Mouse (Mus musculus) midbrain, embryonic 12.5 days (tissue): ENCODE measurements around the gene Cntrob. TPM values are rescaled to one million over a fixed set of nuclear protein-coding genes. Genes with fewer than 3 reads are reported as not detected.

Experiments
- ATAC-seq: fragments of 200-750 bp; cut with Nextera tagmentation; 2 replicates; pipeline ENCODE4 v1.8.0; 2017; ENCODE audit warnings: low read depth, moderate TSS enrichment, moderate library complexity; ENCODE audit not compliant: low FRiP score
- H3K27ac ChIP-seq: fragments of 300-500 bp; sonication (generic); replicated peaks from 2 replicates; pipeline ENCODE4 v1.5.1; 2016; ENCODE audit warnings: mild to moderate bottlenecking
- H3K27me3 ChIP-seq: fragments of 300-500 bp; sonication (generic); 2 replicates; pipeline ENCODE4 v1.6.1; 2016; ENCODE audit warnings: mild to moderate bottlenecking
- H3K36me3 ChIP-seq: fragments of 300-500 bp; sonication (generic); 2 replicates; pipeline ENCODE4 v1.6.1; 2016
- H3K4me1 ChIP-seq: fragments of 300-500 bp; sonication (generic); 2 replicates; pipeline ENCODE4 v1.6.1; 2016
- H3K4me2 ChIP-seq: fragments of 300-500 bp; sonication (generic); replicated peaks from 2 replicates; pipeline ENCODE4 v1.6.1; 2016; ENCODE audit warnings: mild to moderate bottlenecking, moderate library complexity
- H3K4me3 ChIP-seq: fragments of 300-500 bp; sonication (generic); 2 replicates; pipeline ENCODE4 v1.5.1; 2016; ENCODE audit warnings: mild to moderate bottlenecking
- H3K9ac ChIP-seq: fragments of 300-500 bp; sonication (generic); replicated peaks from 2 replicates; pipeline ENCODE4 v1.6.1; 2016; ENCODE audit warnings: mild to moderate bottlenecking, moderate library complexity
- H3K9me3 ChIP-seq: fragments of 300-500 bp; sonication (generic); 2 replicates; pipeline ENCODE4 v1.6.1; 2016; ENCODE audit warnings: mild to moderate bottlenecking
- WGBS: fragments of 180-500 bp; shearing (Covaris S2); methylation state at CpG from one replicate; pipeline ENCODE4 v1.1.7; 2016; 5-methylcytosine and 5-hydroxymethylcytosine counted together
- polyA plus RNA-seq: library from polyadenylated mRNA; unstranded; fragments of >200 nt; fragmentation: Nextera tagmentation; extraction: Ambion mirVana; gene quantifications from 2 replicates; pipeline ENCODE4 v1.2.1, GENCODE M21; 2016

Cntrob gene
- 40.1 and 45.6 TPM in 2 replicates for polyA plus RNA-seq

DNA sequence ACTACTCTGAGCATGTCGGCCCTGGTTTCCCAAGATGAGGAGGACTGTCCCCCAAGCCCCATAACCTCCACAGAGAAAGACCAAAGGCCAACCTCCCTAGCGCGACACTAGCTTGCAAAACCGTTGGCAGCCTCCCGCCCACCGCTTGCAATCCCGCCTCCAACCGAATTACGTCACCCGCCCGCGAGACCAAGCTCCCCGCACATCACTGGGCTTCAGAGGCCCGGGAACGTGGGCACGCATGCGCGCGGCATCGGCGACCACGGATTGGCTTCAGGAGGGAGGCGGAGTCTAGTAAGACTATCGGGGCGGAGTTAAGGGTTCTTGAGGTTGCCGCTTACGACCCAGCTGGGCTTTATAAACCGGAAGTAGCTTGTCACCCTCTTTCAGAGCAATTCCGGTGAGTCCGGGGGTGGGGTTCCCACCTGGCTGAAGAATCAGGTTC is at the start of gene Cntrob, which contains the start of gene Trappc1:
Gene Cntrob, minus strand, starts transcription at position 109 of the 445 bp plus-strand sequence.
Gene Trappc1, plus strand, starts transcription at position 314 of the 445 bp plus-strand sequence.
- WGBS, result under 1% methylated on average over 30 of the region's 30 CpGs
- ATAC-seq, result peak; percentile 90
- Histone ChIP-seq H3K27me3 (peaks cover 24% of the 10 kb centered on the region), H3K36me3 (peaks cover 19% of the 10 kb centered on the region), H3K4me1 (peaks cover 38% of the 10 kb centered on the region), H3K27ac (peak within 1 kb of the TSS; percentile 92), H3K4me2 (peak within 1 kb of the TSS; percentile 86), H3K9ac (peak within 1 kb of the TSS; percentile 90), H3K9me3 (no peaks in the 10 kb centered on the region), H3K4me3 (peak within 1 kb of the TSS; percentile 65)

DNA sequence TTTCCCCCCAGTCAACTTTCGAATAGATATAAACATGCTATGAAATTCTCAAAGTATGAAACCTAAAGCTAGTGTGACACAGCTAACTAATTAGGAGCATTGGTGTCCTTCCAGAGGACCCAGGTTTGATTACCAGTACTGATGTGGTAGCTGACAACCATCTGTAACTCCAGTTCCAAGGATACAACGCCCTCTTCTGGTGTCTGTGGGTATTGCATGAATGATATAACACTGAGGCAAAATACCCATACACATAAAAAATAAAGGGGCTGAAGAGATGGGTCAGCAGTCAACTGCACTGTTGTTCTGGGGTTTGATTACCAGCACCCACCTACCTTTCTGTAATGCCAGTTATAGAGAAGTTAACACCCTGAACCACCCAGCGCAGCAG is 49.2 kb upstream of the Cntrob start:
- ATAC-seq, result no peak
- Histone ChIP-seq H3K4me1 (peaks cover 31% of the 10 kb centered on the region), H3K27me3 (no peaks in the 10 kb centered on the region), H3K9ac (no peak overlapping the region), H3K36me3 (peaks cover 19% of the 10 kb centered on the region), H3K4me2 (no peak overlapping the region), H3K4me3 (no peak overlapping the region), H3K9me3 (no peaks in the 10 kb centered on the region), H3K27ac (peak overlapping the region; percentile 78; the same call in 1 of the 2 replicates)
- WGBS, result 67% methylated on average over 3 of the region's 3 CpGs

DNA sequence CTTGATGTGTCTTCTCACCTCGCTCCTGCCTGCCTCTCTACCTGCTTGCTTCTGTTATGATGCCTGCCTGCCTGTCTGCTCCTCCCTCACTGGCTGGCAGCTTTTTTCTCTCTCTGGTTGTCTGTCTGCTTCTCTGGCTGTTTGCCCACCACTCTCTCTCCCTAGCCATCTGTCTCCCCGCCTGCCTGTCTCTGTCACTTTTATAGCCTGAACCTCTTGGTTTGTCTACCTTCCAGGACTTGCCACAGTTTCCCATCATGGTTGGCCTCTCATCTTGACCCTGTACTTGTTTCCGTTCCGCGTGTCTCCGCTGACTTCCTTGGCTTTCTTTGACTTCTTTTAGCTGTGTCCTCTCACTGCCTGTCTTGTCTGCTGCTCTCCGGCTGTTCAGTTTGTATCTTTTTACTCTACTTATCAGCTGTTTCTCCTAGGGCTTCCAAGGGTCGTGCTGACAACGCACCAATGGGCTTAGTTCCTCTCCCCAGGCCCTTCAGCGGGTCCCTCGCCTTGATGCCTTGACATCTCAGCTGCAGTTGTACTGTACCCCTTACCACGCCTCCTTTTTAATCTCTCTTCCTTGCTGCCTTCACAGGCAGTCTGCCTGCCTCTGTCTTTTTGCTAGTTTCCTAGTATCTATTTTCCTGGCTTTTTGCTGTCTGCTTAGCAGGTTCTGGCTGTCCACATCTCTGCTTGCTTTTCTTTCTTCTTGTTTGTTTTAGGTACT is 48.6 kb upstream of the Cntrob start:
- peak overlapping the region; percentile 34; the same call in 1 of the 2 replicates for H3K9ac ChIP-seq
- no peaks in the 10 kb centered on the region for H3K9me3 ChIP-seq
- no peaks in the 10 kb centered on the region for H3K27me3 ChIP-seq
- peaks cover 37% of the 10 kb centered on the region for H3K4me1 ChIP-seq
- peak overlapping the region; percentile 39 for H3K4me2 ChIP-seq
- 58% methylated on average over 12 of the region's 12 CpGs for WGBS
- H3K36me3 ChIP-seq, result peaks cover 19% of the 10 kb centered on the region
- 0 out of 2 replicates have a peak overlapping the region, but pooled peaks have one; percentile 3 for H3K4me3 ChIP-seq
- H3K27ac ChIP-seq, result peak overlapping the region; percentile 78
- ATAC-seq, result no peak

DNA sequence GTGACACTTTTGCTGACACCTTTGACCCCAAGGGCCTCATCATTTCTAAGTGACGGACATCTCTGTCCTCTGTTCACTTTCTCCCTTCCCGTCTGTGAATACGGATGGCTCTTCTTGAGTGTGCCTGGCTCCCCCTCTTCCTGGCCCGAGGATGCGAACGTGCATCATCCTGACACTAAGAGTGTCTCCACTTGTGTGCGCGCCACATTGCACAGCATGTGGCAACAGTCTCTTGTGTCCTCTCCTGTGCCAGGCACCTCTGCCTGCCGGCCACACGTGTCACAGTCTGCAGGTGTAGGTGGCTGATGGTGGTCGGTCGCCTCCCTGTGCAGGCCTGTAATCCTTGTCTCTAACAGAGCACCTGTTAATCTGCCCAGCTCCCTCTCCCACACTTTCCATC is 48.0 kb upstream of the Cntrob start:
- H3K27ac ChIP-seq, result peak overlapping the region; percentile 78
- no peaks in the 10 kb centered on the region for H3K27me3 ChIP-seq
- H3K4me3 ChIP-seq, result no peak overlapping the region
- ATAC-seq, result no peak
- peaks cover 38% of the 10 kb centered on the region for H3K4me1 ChIP-seq
- no peaks in the 10 kb centered on the region for H3K9me3 ChIP-seq
- H3K4me2 ChIP-seq, result peak overlapping the region; percentile 39
- peak overlapping the region; percentile 34 for H3K9ac ChIP-seq
- H3K36me3 ChIP-seq, result peaks cover 19% of the 10 kb centered on the region
- 28% methylated on average over 12 of the region's 12 CpGs for WGBS

DNA sequence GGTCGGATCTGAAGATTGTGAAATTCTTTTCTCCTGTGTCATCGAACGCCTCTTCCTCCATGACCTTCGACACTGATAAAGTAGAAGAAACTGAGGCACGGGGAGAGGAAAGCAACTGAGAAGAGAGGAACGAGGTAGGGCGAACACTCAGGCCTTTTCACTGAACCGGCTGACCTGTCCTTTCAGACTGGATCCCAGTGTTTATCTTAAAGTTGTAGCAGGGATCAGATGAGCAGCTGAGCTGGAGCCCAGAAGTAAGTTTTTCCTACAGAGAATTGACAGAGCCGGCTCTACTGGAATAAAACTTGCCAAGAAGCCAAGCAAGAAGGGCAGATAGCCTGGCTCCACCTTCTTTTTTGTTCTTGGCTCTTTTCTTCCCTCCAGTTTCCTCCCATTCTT is 47.2 kb upstream of the Cntrob start:
- H3K27ac ChIP-seq, result peak overlapping the region; percentile 78
- H3K4me2 ChIP-seq, result peak overlapping the region; percentile 39
- no peak overlapping the region; the same call in 1 of the 2 replicates for H3K9ac ChIP-seq
- 14% methylated on average over 9 of the region's 9 CpGs for WGBS
- H3K9me3 ChIP-seq, result no peaks in the 10 kb centered on the region
- peaks cover 15% of the 10 kb centered on the region for H3K36me3 ChIP-seq
- no peak for ATAC-seq
- peaks cover 42% of the 10 kb centered on the region for H3K4me1 ChIP-seq
- H3K4me3 ChIP-seq, result peak overlapping the region; percentile 17
- no peaks in the 10 kb centered on the region for H3K27me3 ChIP-seq

DNA sequence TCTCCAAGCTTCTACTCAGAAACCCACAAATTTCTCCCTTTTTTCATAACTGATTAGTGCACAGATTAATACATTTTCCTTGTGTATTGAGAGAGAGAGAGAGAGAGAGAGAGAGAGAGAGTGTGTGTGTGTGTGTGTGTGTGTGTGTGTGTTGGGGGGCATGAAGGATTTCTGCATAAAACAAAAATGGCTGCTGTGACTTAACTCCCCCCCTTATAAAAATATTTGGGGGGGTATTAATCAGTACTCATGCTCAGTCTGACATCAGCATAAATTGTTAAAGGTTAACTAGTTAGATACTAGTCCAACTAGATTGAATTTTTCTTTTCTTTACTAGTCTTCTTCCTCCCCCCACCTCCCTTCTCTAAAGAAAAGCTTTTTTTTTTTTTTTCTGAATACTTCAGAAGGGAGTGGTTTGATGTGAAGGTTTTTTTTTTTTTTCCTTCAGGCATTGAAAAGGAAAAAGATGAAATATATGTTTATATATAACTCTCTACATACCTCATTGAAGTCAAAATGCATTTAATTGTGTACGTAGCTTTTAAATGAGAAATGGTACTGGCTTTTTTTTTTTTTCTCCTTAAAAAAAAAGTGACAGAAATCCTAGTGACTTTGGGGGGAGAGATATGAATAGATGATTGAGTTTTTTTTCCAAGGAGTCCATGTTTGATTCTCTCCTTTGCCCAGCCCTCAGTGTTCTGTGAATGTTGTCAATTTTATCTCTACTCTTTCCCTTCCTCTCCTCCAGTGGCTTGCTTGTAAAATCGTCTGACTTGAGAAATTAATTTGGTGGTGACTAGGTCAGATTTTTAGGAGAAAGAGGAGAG is 46.6 kb upstream of the Cntrob start:
- no peaks in the 10 kb centered on the region for H3K27me3 ChIP-seq
- peaks cover 48% of the 10 kb centered on the region for H3K4me1 ChIP-seq

DNA sequence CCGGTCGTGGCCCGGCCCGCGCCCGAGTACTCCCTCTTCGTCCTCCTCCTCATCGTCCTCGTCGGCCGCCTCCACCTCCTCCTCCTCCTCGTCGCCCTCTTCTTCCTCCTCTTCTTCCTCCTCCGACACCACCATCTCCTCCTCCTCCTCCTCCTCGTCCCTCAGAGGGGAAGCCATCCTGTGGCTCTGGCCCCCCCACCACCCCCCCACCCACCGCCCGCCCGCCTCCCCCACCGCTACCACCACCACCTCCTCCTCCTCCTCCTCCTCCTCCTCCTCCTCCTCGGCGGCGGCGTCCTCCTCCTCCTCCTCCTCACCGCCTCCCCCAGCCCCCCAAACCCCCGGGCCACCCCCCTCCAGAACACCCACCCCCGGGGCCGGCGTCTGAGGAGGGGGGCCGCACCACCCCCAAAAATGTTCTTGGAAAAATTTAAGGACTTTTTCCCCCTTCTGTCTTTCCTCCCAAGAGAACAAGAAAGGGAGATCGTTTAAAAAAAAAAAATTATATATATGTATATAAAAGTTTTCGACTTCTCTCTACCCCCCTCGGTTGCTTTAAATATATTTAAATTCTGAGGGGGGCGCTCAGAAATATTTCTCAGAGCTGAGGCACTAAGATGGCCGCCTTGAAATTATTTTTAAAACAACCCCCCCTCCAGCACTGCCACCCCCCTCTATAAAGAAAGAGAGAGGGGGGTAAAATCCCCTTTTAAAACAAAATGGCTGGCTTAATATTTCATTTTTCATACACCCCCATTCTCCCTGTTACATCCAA is 45.8 kb upstream of the Cntrob start, which contains the start of gene Chd3:
Gene Chd3, minus strand, starts transcription at position 192 of the 775 bp plus-strand sequence.
- Histone ChIP-seq H3K9ac (peak within 1 kb of the TSS; percentile 99), H3K4me3 (peak within 1 kb of the TSS; percentile 98), H3K4me1 (peaks cover 56% of the 10 kb centered on the region)

More for the DNA sequence above, 46.6 kb upstream of the Cntrob start:
- no peak for ATAC-seq
- peak overlapping the region; percentile 100 for H3K27ac ChIP-seq
- peaks cover 15% of the 10 kb centered on the region for H3K36me3 ChIP-seq
- H3K9me3 ChIP-seq, result no peaks in the 10 kb centered on the region
- peak overlapping the region; percentile 87 for H3K4me2 ChIP-seq
- peak overlapping the region; percentile 99 for H3K9ac ChIP-seq
- 24% methylated on average over 2 of the region's 2 CpGs for WGBS
- peak overlapping the region; percentile 98 for H3K4me3 ChIP-seq

DNA sequence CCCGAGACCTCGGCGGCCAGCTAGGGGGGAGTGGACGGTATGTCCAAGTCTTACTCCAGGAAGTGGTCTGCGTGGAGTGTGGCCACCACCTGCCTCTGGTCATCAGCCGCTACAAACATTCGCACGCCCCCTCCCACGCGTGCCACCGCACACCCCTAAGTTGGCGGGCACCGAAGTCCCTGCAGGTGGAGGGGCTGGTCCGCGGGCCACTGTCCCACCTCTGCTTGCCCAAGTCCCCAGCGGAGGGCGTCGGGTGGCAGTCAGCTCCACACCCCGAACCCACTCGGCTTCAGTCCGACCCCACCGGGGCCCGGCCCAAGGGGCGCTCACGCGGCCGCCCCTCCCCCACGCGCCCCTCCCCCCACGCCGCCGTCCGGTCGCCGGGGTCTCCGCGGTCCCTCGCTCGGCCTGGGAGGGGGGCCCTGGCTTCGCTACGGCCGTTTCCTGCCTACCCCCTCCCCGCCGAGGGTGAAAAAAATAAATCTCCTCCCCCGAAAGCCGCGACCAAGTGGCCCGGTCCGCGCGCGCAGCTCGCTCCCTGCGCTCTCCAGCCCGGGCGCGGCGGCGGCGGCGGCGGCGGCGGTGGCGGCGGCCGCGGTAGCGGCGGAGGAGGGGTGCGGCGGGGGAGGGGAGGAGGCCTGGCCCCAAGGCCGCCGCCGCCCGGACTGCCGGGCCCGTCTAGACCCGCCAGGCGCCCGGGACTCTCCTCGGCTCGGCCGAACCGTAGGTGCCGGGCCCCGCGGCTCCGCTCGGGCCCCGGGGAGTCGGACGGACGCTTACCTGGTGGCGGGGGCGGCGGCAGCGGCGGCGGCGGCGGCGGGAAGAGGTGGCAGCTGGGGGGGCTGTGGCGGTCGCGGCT is 45.0 kb upstream of the Cntrob start:
- 0 out of 2 replicates have a peak, but pooled peaks have one; percentile 24 for ATAC-seq
- Histone ChIP-seq H3K27ac (peak overlapping the region; percentile 100), H3K4me1 (peaks cover 62% of the 10 kb centered on the region), H3K4me2 (peak overlapping the region; percentile 87), H3K36me3 (peaks cover 24% of the 10 kb centered on the region), H3K4me3 (peak overlapping the region; percentile 98), H3K9ac (peak overlapping the region; percentile 99), H3K27me3 (no peaks in the 10 kb centered on the region), H3K9me3 (no peaks in the 10 kb centered on the region)
- WGBS, result under 1% methylated on average over 63 of the region's 106 CpGs

More for the DNA sequence above, 45.8 kb upstream of the Cntrob start, which contains the start of gene Chd3:
- ATAC-seq, result no peak
- H3K27me3 ChIP-seq, result no peaks in the 10 kb centered on the region
- H3K4me2 ChIP-seq, result peak within 1 kb of the TSS; percentile 87
- H3K27ac ChIP-seq, result peak within 1 kb of the TSS; percentile 100
- no peaks in the 10 kb centered on the region for H3K9me3 ChIP-seq
- H3K36me3 ChIP-seq, result peaks cover 16% of the 10 kb centered on the region
- 4% methylated on average over 13 of the region's 34 CpGs for WGBS

DNA sequence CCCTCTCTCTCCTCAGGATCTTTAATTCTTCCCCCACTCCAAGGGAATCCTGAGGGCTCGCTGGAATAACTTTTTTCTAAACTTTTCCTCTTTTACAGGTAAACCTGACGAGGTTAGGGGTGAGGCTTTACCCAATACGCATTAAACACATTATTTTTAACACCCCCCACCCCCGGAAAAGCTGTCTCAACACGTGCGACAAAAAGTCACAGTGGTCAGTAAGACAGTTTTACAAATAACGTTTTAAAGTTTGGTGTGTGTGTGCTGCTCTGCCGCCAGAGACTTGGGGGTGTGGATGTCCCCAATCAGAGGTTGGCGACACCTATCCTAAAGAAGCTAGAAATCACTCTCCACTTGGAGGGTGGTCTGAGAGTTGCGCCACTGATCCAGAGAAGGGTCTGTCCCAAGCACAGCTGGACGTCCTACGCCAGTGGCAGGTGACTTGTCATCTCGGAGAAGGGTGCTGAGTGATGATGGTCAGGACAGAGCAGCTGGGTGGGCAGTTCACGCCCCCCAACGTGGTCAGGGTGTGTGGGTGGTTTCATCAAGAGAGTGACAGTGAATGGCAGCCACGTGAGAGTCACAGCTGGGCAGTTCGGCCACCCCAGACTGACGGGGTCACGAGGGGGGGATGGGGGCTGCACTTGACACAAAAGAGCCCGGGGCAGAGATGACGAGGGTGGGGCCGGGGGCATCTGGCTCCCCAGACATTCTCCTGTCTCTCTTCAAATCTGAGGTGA is 44.2 kb upstream of the Cntrob start:
- no peaks in the 10 kb centered on the region for H3K9me3 ChIP-seq
- H3K4me2 ChIP-seq, result peak overlapping the region; percentile 87
- peak overlapping the region; percentile 99 for H3K9ac ChIP-seq
- H3K4me1 ChIP-seq, result peaks cover 62% of the 10 kb centered on the region
- WGBS, result under 1% methylated on average over 20 of the region's 22 CpGs
- peak overlapping the region; percentile 98 for H3K4me3 ChIP-seq
- peak overlapping the region; percentile 100 for H3K27ac ChIP-seq
- H3K27me3 ChIP-seq, result no peaks in the 10 kb centered on the region
- peak; percentile 16 for ATAC-seq
- H3K36me3 ChIP-seq, result peaks cover 26% of the 10 kb centered on the region
